Mouse (Mus musculus) Patski (cell line): ENCODE results near the gene Atf6. TPM values are rescaled to one million over a fixed set of nuclear protein-coding genes. Genes with fewer than 3 reads are reported as not detected.
A peak's percentile ranks its signal among the peaks of the same experiment; 100 is the strongest.

ENCODE experiments used
- ATAC-seq: fragments of 100-300 bp; one replicate; pipeline ENCODE4 v1.8.0; 2021
- CTCF ChIA-PET: fragments of 350-600 bp; sonication (Branson Sonifier 250); formaldehyde crosslinking; loops from one replicate; lab custom pipeline; 2022; ENCODE audit warnings: inconsistent platforms; lab: Charles Lee
- POLR2A ChIA-PET: fragments of 350-600 bp; sonication (Branson Sonifier 250); formaldehyde crosslinking; loops from one replicate; lab custom pipeline; 2022; ENCODE audit warnings: antibody characterized with exemption, inconsistent platforms; lab: Charles Lee
- DNase-seq: peaks from one replicate; pipeline ENCODE4 v3.0.0-alpha.2; 2011; ENCODE audit warnings: low read depth, low spot score
- H3K27me3 ChIP-seq: fragments of 371-371 bp; one replicate; pipeline ENCODE4 v1.5.1; 2021
- CTCF ChIP-seq: fragments of 100-300 bp; IDR thresholded peaks from one replicate; pipeline ENCODE4 v1.5.1; 2021
- in situ Hi-C: fragments of 300-500 bp; cut with MboI; formaldehyde crosslinking; loops from 3 replicates; pipeline ENCODE4 v1.11.1; 2018; ENCODE audit warnings: low pct_unique_long_range_greater_than_20kb, mixed read lengths
- polyA plus RNA-seq: library from polyadenylated mRNA; unstranded; gene quantifications from one replicate; pipeline ENCODE4 v1.2.3, GENCODE M21; 2021

The Atf6 gene
- polyA plus RNA-seq, 1 experiment from 2014 or later: 51.2 TPM

DNA sequence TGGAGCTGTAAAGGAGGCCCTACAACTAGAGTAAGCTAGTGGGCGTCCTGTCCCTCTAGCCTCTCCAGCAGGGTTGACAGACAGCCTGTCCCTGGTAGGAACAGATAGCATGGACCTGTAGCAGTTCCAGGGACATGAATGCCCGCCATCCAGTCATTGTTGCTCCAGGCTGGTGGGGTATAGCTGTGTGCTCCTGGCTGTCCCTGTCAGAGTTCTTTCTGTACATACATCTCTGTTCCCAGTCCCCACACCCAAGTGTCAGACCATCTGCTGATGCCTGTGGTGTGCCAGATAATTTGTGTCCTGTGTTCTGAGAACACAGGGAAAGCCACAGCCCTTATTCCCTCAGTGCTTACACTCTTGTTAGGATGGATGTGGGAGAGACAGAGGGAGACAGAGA lies 187.9 kb downstream of the Atf6 start:
- CTCF ChIA-PET: no interaction called here
- POLR2A ChIA-PET: no interaction called here
- no peaks in the 10 kb centered on the region for H3K27me3 ChIP-seq
- DNase-seq (no peak), ATAC-seq (no peak)
- no peak for TF ChIP-seq CTCF
- in situ Hi-C loops: no loop called here

DNA sequence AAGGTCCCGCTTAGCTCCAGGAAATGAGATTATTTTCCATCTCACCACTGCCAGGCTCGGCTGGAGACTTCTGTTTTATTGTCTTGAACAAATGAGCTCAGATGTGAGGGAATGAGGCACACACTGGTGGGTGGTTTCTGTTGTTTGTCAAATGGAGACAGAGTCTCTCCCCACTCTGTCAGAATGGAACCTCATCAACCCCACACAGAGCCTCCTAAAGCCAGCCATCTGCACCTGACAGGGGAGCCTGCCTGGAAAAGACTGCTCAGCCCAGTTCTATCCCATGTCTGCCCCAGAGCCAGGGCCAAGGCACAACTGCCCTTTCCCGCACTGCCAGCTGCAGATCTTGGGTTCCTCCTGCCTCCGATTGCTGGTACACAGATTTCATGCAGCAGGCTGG lies 188.7 kb downstream of the Atf6 start:
- in situ Hi-C loops: no loop called here
- ChIA-PET CTCF (no interaction called here), POLR2A (no interaction called here)
- ATAC-seq: no peak
- no peak for DNase-seq
- TF ChIP-seq CTCF: no peak
- no peaks in the 10 kb centered on the region for H3K27me3 ChIP-seq

GRCm38 (mm10) chr1:170677681-170678080 lies 189.9 kb downstream of the Atf6 start:
- POLR2A ChIA-PET: no interaction called here
- no peak for DNase-seq
- no peak for TF ChIP-seq CTCF

GRCm38 (mm10) chr1:170674184-170674775 lies 193.3 kb downstream of the Atf6 start:
- no peak for ATAC-seq
- CTCF ChIA-PET: no interaction called here
- in situ Hi-C loops: no loop called here

More at GRCm38 (mm10) chr1:170677681-170678080, 189.9 kb downstream of the Atf6 start:
- H3K27me3 ChIP-seq: no peaks in the 10 kb centered on the region
- no peak for ATAC-seq
- in situ Hi-C loops: no loop called here
- CTCF ChIA-PET: no interaction called here

GRCm38 (mm10) chr1:170665200-170665599 lies 202.4 kb downstream of the Atf6 start:
- TF ChIP-seq CTCF: no peak
- peak; percentile 40 for ATAC-seq
- POLR2A ChIA-PET: interaction anchor here (1.0 kb wide), 1 partner anchor 30 kb away, joined by 4 read pairs; no protein-coding TSS in a partner anchor

More at GRCm38 (mm10) chr1:170674184-170674775, 193.3 kb downstream of the Atf6 start:
- DNase-seq: no peak
- TF ChIP-seq CTCF: no peak
- POLR2A ChIA-PET: no interaction called here
- H3K27me3 ChIP-seq: no peaks in the 10 kb centered on the region

GRCm38 (mm10) chr1:170664620-170665185 lies 202.9 kb downstream of the Atf6 start:
- ATAC-seq: peak; percentile 89
- CTCF ChIA-PET: no interaction called here
- peak; percentile 69 for DNase-seq
- in situ Hi-C loops: no loop called here
- H3K27me3 ChIP-seq: no peaks in the 10 kb centered on the region
- TF ChIP-seq CTCF: no peak
- POLR2A ChIA-PET: interaction anchor here (1.0 kb wide), 1 partner anchor 30 kb away, joined by 4 read pairs; no protein-coding TSS in a partner anchor

More at GRCm38 (mm10) chr1:170665200-170665599, 202.4 kb downstream of the Atf6 start:
- CTCF ChIA-PET: no interaction called here
- H3K27me3 ChIP-seq: no peaks in the 10 kb centered on the region
- DNase-seq: no peak
- in situ Hi-C loops: no loop called here

DNA sequence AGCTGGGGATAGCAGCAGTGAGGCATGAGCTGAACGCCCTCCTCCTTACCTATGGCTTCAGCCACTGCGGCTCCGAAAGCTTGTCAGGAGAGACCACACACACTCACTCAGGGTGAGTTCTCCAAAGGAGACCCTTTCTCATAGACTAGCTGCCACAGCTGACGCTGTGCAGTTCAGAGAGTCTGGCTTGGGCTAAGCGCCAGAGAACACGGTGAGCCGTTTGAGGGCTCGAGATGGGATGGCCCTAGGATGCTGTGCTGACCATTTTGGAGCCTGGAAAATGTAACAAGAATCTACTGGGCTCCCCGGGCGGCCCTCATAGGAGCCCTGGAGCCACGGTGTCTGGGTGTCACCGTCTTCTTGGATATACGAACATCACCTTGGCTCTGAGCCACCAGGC lies 208.3 kb downstream of the Atf6 start:
- ATAC-seq (no peak), DNase-seq (no peak)
- CTCF ChIA-PET: no interaction called here
- POLR2A ChIA-PET: no interaction called here
- no peak for TF ChIP-seq CTCF
- in situ Hi-C loops: no loop called here
- no peaks in the 10 kb centered on the region for H3K27me3 ChIP-seq

DNA sequence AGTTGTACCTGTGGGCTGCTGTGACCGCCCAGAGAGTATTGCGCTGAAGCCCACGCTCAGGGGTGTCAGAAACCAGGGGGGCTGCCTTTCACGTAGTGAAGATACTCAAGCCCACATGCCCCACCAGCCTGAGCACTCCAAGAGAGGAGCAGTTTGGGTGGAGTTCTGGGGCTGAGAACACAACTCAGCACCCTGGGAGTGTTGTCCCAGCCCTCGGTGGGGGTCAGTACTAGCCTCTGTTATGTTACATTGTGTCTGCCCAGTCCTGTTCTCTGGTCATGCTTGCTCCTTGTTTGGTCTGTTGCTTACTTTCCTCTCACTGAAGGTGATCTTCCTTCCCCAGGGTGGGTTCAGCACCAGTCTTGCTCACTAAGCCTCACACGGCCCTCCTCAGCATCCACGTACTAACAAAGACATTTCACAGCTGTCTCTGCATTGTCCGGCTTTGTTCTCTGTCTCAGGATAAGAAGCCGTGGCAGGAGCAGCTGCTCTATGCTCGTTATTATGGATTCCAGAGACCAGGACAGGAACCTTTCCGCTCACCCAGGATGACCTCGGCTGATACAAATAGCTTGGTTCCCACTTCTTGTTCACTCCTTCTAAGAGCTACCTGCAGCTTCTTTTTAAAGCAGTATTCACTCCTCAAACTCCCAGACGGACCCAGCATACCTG lies 209.8 kb downstream of the Atf6 start:
- in situ Hi-C loops: no loop called here
- ATAC-seq: no peak
- CTCF ChIA-PET: interaction anchor here (1.1 kb wide), 1 partner anchor 62 kb away, joined by 3 read pairs; no protein-coding TSS in a partner anchor
- DNase-seq: no peak
- POLR2A ChIA-PET: no interaction called here
- TF ChIP-seq CTCF: no peak
- no peaks in the 10 kb centered on the region for H3K27me3 ChIP-seq

GRCm38 (mm10) chr1:170657228-170657521 lies 210.4 kb downstream of the Atf6 start:
- no peak for TF ChIP-seq CTCF
- H3K27me3 ChIP-seq: no peaks in the 10 kb centered on the region
- DNase-seq: no peak
- ChIA-PET POLR2A (no interaction called here), CTCF (no interaction called here)
- no peak for ATAC-seq
- in situ Hi-C loops: no loop called here

DNA sequence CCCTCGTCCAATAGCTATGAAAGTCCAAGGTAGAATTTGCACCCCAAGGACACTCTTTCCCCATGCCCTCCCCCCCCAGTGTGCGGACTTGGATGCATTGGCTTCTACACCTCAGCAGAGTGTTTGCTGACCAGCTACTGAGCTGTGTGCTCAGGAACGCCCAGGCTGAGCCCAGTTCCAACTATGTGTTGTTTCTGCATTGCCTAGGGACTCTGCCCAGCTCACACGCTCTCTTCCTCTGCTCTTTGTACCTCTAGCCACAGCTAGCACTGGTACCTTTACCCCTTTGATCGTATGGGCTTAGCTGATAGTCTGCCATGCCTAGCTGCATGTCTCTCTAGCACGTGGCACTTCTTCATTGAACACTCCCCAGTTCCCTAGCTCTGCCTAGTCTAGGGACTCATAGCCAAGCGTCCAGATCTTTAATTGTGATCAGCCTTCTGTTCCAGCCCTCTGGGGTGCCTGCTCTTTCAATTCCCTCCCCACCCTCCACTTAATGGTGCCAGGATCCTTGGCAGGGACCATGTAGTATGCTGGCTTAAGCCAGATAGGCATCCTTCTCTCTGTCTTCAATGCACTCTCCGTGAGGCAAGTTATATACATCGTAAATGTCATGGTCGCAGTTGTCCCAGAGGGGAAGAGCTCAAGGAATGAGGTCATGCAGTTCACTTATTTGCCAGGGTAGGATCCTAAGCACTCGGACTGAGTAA lies 210.9 kb downstream of the Atf6 start:
- DNase-seq: no peak
- no peaks in the 10 kb centered on the region for H3K27me3 ChIP-seq
- no peak for ATAC-seq
- CTCF ChIA-PET: no interaction called here
- POLR2A ChIA-PET: no interaction called here
- no peak for TF ChIP-seq CTCF
- in situ Hi-C loops: no loop called here
